Mouse (Mus musculus) CD4-positive naive resting alpha-beta T cell, adult 76 days (primary cell): ENCODE measurements around the gene Gas2l3. TPM values are rescaled to one million over a fixed set of nuclear protein-coding genes. Genes with fewer than 3 reads are reported as not detected.

Experiments used
- total RNA-seq: library from RNA; stranded (reverse); gene quantifications from one replicate; pipeline ENCODE4 v1.2.4, GENCODE M21; 2023

Gene Gas2l3
- 0.38 TPM for total RNA-seq

GRCm38 (mm10) chr10:89443623-89444151 lies at the start of gene Gas2l3:
Gene Gas2l3 (minus strand): TSS chr10:89443967.

Other genes with a start within 250 kb of the Gas2l3 start
- gene Ano4, start 99.2 kb downstream of the Gas2l3 start, total RNA-seq: not detected
- gene Nr1h4, start 89.6 kb upstream of the Gas2l3 start, total RNA-seq: not detected
- gene Slc17a8, start 177.3 kb upstream of the Gas2l3 start, total RNA-seq: not detected
- 41.3 TPM for gene Scyl2, start 242.3 kb upstream of the Gas2l3 start, total RNA-seq